Mouse (Mus musculus) MEL-GATA-1-ER (cell line): ENCODE measurements around the gene Naa35.
"Not testable (repeated sequence)": the region's sequence is repeated elsewhere in the genome, so short reads cannot be mapped to it uniquely, and the experiment has no call there.

ENCODE experiments used
- DNase-seq: peaks from one replicate; pipeline ENCODE4 v3.0.0-alpha.2; 2012; ENCODE audit warnings: low read depth; ENCODE audit errors: extremely low read depth

The Naa35 gene

GRCm38 (mm10) chr13:59572549-59572948 lies 12.5 kb upstream of the Naa35 start:
- DNase-seq, result no peak

- peak; percentile 39 for DNase-seq
These were observed 4.1 kb upstream of the Naa35 start for GRCm38 (mm10) chr13:59580954-59581353.

- DNase-seq, result no peak
These were observed 578 bp upstream of the Naa35 start for GRCm38 (mm10) chr13:59584481-59584880.

- DNase-seq, result no peak
These were observed 568 bp downstream of the Naa35 start for GRCm38 (mm10) chr13:59585648-59586005.

- DNase-seq, result no peak
These were observed 2.1 kb downstream of the Naa35 start for GRCm38 (mm10) chr13:59587201-59587600.

GRCm38 (mm10) chr13:59589672-59590071 lies 4.6 kb downstream of the Naa35 start:
- DNase-seq, result no peak

GRCm38 (mm10) chr13:59590691-59591090 lies 5.6 kb downstream of the Naa35 start:
- DNase-seq, result no peak

- not testable (repeated sequence) for DNase-seq
These were observed 7.0 kb downstream of the Naa35 start for GRCm38 (mm10) chr13:59592058-59592457.

- no peak for DNase-seq
These were observed 7.6 kb downstream of the Naa35 start for GRCm38 (mm10) chr13:59592630-59593029.

GRCm38 (mm10) chr13:59603096-59603495 lies 18.0 kb downstream of the Naa35 start:
- DNase-seq, result no peak

GRCm38 (mm10) chr13:59604511-59604910 lies 19.5 kb downstream of the Naa35 start:
- DNase-seq, result no peak

GRCm38 (mm10) chr13:59605221-59605922 lies 20.3 kb downstream of the Naa35 start:
- DNase-seq, result no peak

GRCm38 (mm10) chr13:59609885-59610284 lies 24.8 kb downstream of the Naa35 start:
- DNase-seq, result no peak

GRCm38 (mm10) chr13:59610437-59610836 lies 25.4 kb downstream of the Naa35 start:
- DNase-seq, result no peak

GRCm38 (mm10) chr13:59613868-59614267 lies 28.8 kb downstream of the Naa35 start:
- no peak for DNase-seq

- no peak for DNase-seq
These were observed 30.1 kb downstream of the Naa35 start for GRCm38 (mm10) chr13:59615152-59615551.

GRCm38 (mm10) chr13:59615554-59615953 lies 30.5 kb downstream of the Naa35 start:
- no peak for DNase-seq

GRCm38 (mm10) chr13:59618463-59618862 lies 33.4 kb downstream of the Naa35 start:
- DNase-seq, result no peak

GRCm38 (mm10) chr13:59621643-59622489 lies 36.8 kb downstream of the Naa35 start:
- DNase-seq, result no peak

- no peak for DNase-seq
These were observed 39.3 kb downstream of the Naa35 start for GRCm38 (mm10) chr13:59624389-59624788.

GRCm38 (mm10) chr13:59624903-59625302 lies 39.8 kb downstream of the Naa35 start:
- no peak for DNase-seq

GRCm38 (mm10) chr13:59626739-59627138 lies 41.7 kb downstream of the Naa35 start:
- no peak for DNase-seq

- DNase-seq, result no peak
These were observed 49.6 kb downstream of the Naa35 start for GRCm38 (mm10) chr13:59634637-59635036.
